Mouse (Mus musculus): Measurements from ENCODE around the gene Imp4. TPM values are rescaled to one million over a fixed set of nuclear protein-coding genes. Genes with fewer than 3 reads are reported as not detected.

The Imp4 gene
- total RNA-seq, 2 experiments from 2014 or later: 31.3 to 39.4 TPM

DNA sequence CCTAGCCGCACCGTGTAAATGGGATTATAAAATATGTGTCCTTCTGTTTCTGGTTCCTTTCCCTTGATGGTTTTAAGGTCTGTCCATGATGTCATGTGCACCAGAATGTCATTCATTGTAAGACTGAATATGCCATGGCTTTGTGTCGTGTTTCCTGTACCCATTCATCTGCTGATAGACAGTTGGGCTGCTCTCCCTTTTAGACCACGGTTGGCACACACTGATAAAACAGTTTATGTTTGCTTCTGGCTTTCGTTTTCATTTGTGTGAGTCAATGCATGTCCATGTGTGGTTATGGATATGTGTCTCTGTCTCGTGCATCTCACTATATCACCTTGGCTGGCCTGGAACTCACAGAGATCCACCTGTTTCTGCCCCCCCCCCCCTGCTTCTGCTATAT lies 25.8 kb downstream of the Imp4 start:
- Histone ChIP-seq H3K27ac (no peak overlapping the region), H3K4me3 (no peak overlapping the region)
- intact Hi-C loops (cut with DNase I): no loop called here
- TF ChIP-seq CTCF (IDR thresholded peaks at IDR 0.05): no peak
- no peak for DNase-seq (ENCODE audit: extremely low spot score in 1 of 2, low spot score in 2 of 2)

DNA sequence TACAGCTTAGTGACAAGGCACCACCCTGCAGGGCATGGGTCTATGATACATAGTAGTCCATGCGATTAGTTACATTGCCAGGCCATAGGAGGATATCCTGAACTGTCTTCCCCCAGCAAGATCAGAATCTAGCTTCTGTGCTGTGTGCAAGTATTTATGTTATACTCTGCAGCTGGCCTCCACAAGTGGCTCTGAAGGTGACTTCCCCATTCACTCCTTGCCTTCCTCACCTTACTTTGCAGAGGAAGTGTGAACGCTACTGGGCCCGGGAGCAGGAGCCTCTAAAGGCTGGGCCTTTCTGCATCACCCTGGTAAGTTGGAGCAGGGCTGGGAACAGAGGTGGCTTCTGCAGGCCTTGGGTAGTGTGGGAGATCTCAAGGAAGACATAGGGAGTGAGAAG lies 28.4 kb downstream of the Imp4 start:
- TF ChIP-seq CTCF (IDR thresholded peaks at IDR 0.05): no peak
- Histone ChIP-seq H3K4me3 (no peak overlapping the region), H3K27ac (no peak overlapping the region)
- intact Hi-C loops (cut with DNase I): no loop called here
- no peak for DNase-seq (ENCODE audit: extremely low spot score in 1 of 2, low spot score in 2 of 2)

DNA sequence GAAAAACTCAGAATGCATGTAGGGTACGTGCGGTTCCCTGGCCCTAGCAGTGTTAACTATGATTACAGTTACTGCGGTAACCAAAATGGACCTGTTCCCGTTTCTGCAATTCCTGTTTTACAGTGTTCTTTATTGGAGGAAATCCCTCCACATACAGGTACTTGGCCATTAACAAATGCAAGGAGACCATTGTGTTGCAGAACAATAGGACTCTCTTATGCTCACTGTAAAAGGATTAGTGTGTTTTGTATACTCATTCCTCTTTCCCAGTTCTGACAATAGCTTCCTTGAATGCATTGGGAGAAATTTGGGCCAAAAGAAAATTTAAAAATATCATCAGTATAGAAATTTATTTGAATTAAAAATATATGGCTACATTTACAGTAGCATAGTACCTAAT lies 28.8 kb downstream of the Imp4 start:
- TF ChIP-seq CTCF (IDR thresholded peaks at IDR 0.05): no peak
- no peak overlapping the region for H3K4me3 ChIP-seq
- no peak for DNase-seq (ENCODE audit: extremely low spot score in 1 of 2, low spot score in 2 of 2)
- intact Hi-C loops (cut with DNase I): no loop called here
- H3K27ac ChIP-seq: no peak overlapping the region

DNA sequence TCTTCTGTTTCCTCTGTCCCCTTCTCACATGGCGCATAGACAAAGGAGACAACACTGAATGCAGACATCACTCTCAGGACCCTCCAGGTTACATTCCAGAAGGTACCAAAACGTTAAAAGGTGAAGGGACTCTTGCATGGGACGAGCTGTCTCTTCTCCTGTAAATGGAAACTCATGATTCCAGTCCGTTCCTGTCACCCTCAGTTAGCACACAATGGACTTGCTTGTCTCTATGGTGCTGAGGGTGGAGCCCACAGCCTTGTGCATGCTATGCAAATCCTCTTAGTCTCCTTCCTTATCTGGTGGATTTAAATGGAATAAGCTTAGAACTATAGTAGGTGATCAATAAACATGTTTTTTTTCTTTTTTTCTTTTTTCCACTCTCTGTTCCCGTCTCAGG lies 30.1 kb downstream of the Imp4 start:
- intact Hi-C loops (cut with DNase I): no loop called here
- DNase-seq (ENCODE audit: extremely low spot score in 1 of 2, low spot score in 2 of 2): no peak
- Histone ChIP-seq H3K4me3 (no peak overlapping the region), H3K27ac (no peak overlapping the region)
- TF ChIP-seq CTCF (IDR thresholded peaks at IDR 0.05): no peak

DNA sequence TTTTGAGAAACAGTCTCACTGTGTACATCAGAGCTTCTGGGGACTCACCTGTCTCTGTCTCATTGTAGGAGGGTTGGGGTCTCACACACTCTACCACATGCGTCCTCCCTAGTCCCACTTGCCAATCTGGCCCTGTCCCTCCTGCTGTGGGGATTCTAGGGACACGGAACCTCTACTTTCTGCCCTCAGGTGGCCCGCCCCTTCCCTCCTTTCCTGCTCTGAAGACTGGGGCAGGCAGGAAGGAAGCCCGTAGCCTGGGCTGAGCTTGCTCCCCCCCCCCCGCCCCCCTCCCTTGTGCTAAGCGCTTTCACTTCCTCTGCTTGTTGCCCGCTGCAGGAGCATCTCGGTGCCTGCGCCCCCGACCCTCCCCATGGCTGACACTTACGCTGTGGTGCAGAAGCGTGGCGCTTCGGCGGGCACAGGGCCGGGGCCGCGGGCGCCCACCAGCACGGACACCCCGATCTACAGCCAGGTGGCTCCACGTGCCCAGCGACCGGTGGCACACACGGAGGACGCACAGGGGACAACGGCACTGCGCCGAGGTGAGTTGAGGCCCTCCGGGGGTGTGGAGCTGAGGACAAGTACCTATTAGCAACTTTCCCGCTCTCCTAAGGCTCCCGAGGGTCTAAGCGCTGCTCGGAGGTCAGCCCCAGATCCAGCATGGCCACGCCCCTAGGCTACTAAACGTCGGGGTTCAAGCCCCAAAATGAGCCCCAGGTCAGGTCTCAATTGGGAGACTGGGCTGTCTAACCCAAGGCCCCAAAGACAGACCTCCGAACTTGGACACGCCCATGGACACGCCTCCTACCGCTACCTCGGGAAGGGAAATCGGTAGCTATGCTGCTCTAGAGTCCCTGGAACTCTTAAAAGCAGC lies 33.0 kb downstream of the Imp4 start:
- intact Hi-C loops (cut with DNase I): no loop called here
- TF ChIP-seq CTCF (IDR thresholded peaks at IDR 0.05): no peak
- no peak for DNase-seq (ENCODE audit: extremely low spot score in 1 of 2, low spot score in 2 of 2)
- H3K27ac ChIP-seq: no peak overlapping the region
- H3K4me3 ChIP-seq: peak overlapping the region; percentile 53

DNA sequence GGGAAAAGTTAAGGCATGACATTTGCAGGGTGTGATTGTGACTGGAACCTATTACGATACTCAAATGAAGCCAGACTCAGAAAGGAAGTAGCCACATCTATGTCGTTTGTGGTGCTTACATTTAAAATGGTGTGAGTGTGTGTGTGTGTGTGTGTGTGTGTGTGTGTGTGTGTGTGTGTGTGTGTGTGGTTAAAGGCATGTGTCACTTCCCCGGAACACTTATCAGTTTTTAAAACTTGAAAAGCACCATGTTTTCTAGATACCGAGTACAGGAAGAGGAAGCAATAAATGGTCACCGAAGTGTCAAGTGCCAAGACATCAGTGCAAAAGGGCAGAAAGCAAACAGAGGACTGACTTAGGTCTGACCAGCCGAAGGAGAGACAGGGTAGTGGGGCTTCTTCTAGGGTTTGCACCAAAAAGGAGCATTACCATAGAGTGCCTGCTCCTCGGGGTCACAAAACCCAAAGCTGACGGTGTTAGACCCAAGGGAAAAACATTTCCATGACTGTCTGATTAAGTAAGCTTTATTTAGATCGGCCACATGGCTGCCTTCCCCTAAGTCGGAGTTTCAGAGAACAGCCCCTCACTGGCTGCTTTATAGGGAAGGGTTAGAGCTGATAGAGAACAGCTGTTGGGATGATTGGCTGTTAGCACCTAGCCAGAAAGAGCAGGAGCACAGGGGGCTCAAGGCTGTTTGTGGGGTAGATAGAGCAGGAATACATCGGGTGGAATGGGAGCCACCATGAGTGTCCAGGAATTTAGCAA lies 39.4 kb downstream of the Imp4 start:
- no peak for TF ChIP-seq CTCF (IDR thresholded peaks at IDR 0.05)
- intact Hi-C loops (cut with DNase I): no loop called here

DNA sequence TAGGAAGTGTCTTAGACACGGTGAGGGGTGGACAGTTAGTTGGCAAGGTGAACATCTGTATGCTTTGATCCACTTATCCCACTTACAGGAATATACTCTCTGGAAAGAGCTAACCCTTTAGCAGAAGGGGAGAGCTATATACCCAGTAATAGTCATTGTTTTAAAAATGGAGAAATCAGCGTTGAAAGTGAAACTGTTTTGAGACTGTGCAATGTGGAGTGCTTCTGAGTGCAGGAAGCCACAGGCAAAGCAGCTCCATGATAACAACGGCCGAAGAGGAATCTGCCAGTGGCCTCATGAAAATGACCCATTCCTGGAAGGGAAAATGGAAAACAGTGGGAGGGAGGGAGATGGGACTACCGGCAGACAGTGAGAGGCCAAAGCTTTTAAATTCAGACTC lies 41.1 kb downstream of the Imp4 start:
- DNase-seq (ENCODE audit: extremely low spot score in 1 of 2, low spot score in 2 of 2): no peak
- TF ChIP-seq CTCF (IDR thresholded peaks at IDR 0.05): no peak
- no peak overlapping the region for H3K4me3 ChIP-seq
- intact Hi-C loops (cut with DNase I): no loop called here
- H3K27ac ChIP-seq: no peak overlapping the region

More for the DNA sequence above, 39.4 kb downstream of the Imp4 start:
- DNase-seq (ENCODE audit: extremely low spot score in 1 of 2, low spot score in 2 of 2): no peak
- H3K4me3 ChIP-seq: no peak overlapping the region
- H3K27ac ChIP-seq: no peak overlapping the region

DNA sequence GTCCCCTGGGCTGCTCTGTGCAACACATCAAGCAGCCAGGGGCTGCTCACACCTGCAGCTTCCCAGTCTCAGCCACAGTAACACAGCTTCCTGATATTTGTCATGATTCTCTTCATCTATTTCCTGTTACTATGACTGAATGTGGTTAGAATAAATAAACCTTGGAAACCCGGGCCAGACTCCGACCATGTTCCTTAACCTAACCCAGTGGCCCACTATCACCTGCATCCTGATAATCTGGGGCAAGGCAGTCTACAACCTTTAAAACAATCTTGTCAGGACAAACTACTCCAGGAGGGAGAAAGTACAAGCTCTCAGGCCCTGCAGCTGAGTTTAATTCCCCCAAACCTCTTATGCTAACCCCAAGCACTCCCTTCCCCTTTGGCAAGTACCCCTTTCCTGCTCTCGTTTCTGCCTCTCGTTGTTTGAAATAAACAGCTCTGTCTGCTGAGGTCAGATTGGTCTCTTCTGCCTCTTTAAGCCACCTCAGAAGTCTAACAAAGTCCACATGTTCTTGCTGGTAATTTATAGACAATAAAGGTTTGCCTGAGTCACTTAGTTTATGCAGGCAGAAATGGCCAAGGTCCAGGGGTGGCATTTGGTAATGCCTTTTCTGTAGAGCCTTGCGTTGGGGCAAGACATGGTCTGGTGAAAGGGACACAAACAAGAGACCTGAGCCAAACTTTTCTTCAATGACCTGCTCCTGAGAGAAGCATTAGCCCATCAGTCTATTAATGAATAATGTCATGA lies 42.4 kb downstream of the Imp4 start:
- no peak overlapping the region for H3K27ac ChIP-seq
- TF ChIP-seq CTCF (IDR thresholded peaks at IDR 0.05): no peak
- intact Hi-C loops (cut with DNase I): no loop called here
- no peak for DNase-seq (ENCODE audit: extremely low spot score in 1 of 2, low spot score in 2 of 2)
- H3K4me3 ChIP-seq: no peak overlapping the region

DNA sequence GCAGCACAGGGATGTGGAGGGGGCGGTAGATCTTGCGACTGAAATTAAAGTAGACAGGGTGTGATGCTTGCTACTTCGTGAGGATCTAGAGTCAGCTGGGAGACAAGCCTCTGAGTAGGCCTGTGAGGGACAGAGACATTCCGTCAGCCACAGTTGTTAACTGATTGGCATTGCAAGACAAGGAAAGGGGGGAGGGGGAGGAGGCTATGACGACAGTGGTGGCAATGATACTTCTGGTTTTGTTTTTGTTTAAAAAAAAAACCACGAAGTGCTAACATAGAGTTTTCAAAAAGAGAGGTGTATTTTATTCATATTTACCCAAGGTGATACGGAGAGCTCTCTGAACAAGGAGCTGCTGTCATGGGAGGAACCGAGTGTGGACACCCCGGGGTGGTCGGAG lies 44.8 kb downstream of the Imp4 start:
- Histone ChIP-seq H3K27ac (no peak overlapping the region), H3K4me3 (no peak overlapping the region)
- TF ChIP-seq CTCF (IDR thresholded peaks at IDR 0.05): no peak
- intact Hi-C loops (cut with DNase I): no loop called here
- DNase-seq (ENCODE audit: extremely low spot score in 1 of 2, low spot score in 2 of 2): no peak

DNA sequence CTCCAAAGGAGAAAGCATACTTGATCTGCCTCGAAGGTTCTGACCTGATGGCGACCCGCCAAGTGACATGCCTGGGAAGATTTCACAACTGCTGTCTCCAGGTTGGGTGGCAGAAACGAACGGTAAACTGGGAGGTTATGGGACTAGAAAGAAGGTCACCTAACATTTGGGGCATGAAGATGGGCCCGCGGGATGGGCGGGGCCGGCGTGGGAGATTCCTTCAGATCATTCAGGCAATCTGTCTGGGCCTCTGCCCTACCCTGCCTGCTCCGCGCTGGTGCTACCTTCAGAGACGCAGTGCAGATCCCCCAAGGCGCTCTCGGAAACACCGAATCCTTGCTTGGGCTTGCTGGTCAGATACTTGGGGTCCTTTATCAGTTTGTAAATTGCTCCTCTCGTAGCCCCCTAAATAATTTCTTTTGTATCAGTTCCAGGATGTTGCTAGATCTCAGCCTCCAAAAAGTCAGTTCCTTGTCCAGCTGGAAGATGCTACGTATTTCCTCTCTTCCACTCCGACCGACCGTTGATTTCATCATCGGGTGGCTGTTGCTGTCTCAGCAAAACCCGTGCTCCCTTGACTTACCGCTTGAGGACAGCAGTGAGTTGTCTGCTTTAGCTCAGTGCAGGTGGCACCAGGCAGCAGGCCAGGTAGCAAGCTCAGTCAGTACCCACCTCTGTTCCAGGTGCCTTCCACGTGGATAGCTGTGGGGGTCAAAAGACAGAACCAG lies 46.0 kb downstream of the Imp4 start:
- DNase-seq (ENCODE audit: extremely low spot score in 1 of 2, low spot score in 2 of 2): peak; percentile 48 to 54
- peak overlapping the region; percentile 33 for H3K4me3 ChIP-seq
- no peak overlapping the region for H3K27ac ChIP-seq
- TF ChIP-seq CTCF (IDR thresholded peaks at IDR 0.05): peak; percentile 72
- intact Hi-C loops (cut with DNase I): loop anchor here (5.0 kb wide), 1 partner anchor 97 kb away; no protein-coding TSS in a partner anchor

DNA sequence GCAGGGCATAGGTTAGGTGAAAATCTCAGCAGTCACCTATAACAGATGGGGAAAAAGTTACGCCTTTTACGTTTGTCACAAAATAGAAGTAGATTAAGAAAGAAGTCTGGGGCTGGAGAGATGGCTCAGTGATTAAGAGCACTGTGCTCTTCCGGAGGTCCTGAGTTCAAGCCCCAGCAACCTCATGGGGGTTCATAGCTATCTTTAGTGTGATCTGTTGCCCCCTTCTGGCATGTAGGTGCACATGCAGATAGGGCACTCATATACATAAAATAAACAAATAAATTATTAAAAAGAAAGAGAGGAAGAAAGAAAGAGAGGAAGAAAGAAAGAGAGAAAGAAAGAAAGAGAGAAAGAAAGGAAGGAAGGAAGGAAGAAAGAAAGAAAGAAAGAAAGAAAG lies 47.7 kb downstream of the Imp4 start:
- intact Hi-C loops (cut with DNase I): loop anchor here (5.0 kb wide), 1 partner anchor 95 kb away; no protein-coding TSS in a partner anchor
- DNase-seq (ENCODE audit: extremely low spot score in 1 of 2, low spot score in 2 of 2): no peak
- H3K27ac ChIP-seq: no peak overlapping the region
- TF ChIP-seq CTCF (IDR thresholded peaks at IDR 0.05): peak; percentile 9
- no peak overlapping the region for H3K4me3 ChIP-seq
